Mouse (Mus musculus): ENCODE results near the gene Sec22b. TPM values are rescaled to one million over a fixed set of nuclear protein-coding genes. Genes with fewer than 3 reads are reported as not detected.

The Sec22b gene
- polyA plus RNA-seq, 1 experiment from 2014 or later = 139 TPM

- no peak for DNase-seq (ENCODE audit: low spot score)
- 84% methylated on average over 4 of the region's 4 CpGs for WGBS
- H3K4me3 ChIP-seq = no peak overlapping the region
- H3K27ac ChIP-seq = no peak overlapping the region
- H3K27me3 ChIP-seq (ENCODE audit: low read depth, poor library complexity, severe bottlenecking) = no peaks in the 10 kb centered on the region
- no peaks in the 10 kb centered on the region for H3K9me3 ChIP-seq (replicated peaks)
- peaks cover 21% of the 10 kb centered on the region for H3K36me3 ChIP-seq
- H3K4me1 ChIP-seq = peaks cover 30% of the 10 kb centered on the region
Observed at GRCm38 (mm10) chr3:97927322-97927721, 26.3 kb downstream of the Sec22b start.

DNA sequence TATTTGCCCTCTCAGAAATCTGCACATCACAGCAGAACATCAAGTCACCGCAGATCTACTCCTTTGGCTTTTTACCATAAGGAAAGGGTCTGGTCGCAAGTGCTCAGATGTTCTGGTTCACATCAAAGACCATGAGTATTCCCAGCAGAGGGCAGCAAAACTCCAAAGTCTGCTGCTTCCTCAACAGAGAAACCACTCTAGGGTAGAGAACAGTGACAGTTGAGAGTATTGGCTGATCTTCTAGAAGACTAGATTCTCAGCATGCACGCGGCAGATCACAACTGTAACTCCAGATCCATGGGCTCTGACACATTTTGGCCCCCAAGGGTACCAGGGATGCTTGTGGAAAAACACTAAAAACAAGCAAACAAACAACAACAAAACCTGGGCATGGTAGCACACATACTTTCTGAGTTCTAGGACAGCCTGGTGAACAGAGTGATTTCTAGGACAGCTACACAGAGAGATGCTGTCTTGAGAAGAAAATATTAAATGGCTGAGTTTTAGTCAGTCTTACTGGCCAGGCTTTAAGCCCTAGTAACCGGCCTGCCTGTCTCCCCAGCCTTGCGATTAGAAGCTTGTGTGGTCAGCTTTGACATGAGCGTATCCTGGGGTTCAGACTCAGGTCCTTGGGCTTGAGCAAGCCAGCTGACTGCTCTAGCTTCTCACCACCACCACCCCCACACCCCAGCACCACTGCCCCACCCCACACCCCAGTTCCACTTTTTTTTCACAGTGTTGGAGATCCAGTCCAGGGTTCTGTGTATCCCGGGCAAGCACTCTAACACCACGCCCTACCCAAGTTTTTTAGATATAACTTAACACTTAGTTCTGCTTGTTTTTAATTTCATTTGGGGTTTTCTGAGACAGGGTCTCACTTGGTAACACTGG lies 28.2 kb downstream of the Sec22b start:
- Histone ChIP-seq H3K4me3 (no peak overlapping the region), H3K27ac (peak overlapping the region; percentile 4; the same call in 1 of the 2 replicates), H3K27me3 (ENCODE audit: low read depth, poor library complexity, severe bottlenecking) (no peaks in the 10 kb centered on the region), H3K36me3 (peaks cover 2% of the 10 kb centered on the region; the same call in 1 of the 2 replicates), H3K4me1 (peaks cover 45% of the 10 kb centered on the region), H3K9me3 (replicated peaks) (no peaks in the 10 kb centered on the region)
- peak; percentile 82 for DNase-seq (ENCODE audit: low spot score)
- 60% methylated on average over 9 of the region's 9 CpGs for WGBS

DNA sequence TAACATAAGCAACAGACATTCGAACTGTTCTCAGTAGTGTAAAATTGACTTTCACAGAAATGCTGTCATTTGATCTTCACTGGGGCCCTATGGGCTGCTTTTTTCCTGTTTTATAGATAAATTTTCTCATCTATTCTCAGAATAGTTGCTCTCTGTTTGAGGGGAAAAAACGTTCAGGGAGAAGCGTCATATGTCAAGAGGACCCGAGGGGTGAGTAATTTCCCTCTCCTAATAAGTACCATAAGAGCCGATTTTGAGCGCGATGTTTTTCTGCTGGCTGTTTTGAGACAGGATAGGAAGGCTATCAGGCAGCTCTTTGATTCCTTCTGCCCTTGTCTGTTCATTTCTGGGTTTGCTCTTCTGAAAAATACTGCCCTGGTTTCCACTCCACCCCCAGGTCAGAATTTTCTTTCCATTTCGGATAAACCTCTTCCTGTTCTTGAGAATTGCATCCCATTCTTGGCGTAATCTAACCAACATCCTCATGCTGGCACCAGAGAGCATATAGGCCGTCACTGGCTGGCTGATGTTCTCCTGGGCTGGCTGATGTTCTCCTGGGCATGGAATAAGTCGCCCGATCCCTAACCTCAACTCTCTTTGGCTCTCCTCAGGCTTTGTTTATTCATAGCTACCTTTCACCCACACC lies 29.3 kb downstream of the Sec22b start:
- Histone ChIP-seq H3K4me1 (peaks cover 51% of the 10 kb centered on the region), H3K9me3 (replicated peaks) (no peaks in the 10 kb centered on the region), H3K27me3 (ENCODE audit: low read depth, poor library complexity, severe bottlenecking) (no peaks in the 10 kb centered on the region), H3K4me3 (no peak overlapping the region), H3K27ac (no peak overlapping the region), H3K36me3 (no peaks in the 10 kb centered on the region)
- WGBS = 47% methylated on average over 12 of the region's 12 CpGs
- DNase-seq (ENCODE audit: low spot score) = no peak

DNA sequence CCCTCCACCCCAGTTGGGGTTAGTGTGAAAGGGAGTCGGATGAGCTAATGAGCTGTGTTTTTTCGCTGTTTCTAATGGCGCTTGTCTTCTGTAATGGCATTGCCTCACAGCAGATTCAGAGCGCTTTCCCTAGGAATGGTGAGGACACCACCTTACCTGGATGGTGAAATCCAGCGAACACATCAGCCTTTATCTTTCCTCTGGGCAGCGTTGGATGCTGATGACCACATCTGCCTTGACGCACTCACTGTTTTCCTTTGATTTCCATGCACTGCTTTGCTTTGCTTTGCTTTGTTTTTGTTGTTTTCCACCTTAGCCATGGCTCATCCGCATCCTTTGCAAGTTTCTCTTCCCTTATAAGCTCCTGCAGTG lies 29.8 kb downstream of the Sec22b start:
- no peak overlapping the region for H3K27ac ChIP-seq
- 77% methylated on average over 8 of the region's 8 CpGs for WGBS
- peaks cover 54% of the 10 kb centered on the region for H3K4me1 ChIP-seq

GRCm38 (mm10) chr3:97931310-97931885 lies 30.4 kb downstream of the Sec22b start:
- no peak overlapping the region for H3K27ac ChIP-seq
- no peaks in the 10 kb centered on the region for H3K9me3 ChIP-seq (replicated peaks)
- H3K27me3 ChIP-seq (ENCODE audit: low read depth, poor library complexity, severe bottlenecking) = no peaks in the 10 kb centered on the region; the same call in 1 of the 2 replicates
- 58% methylated on average over 7 of the region's 7 CpGs for WGBS
- H3K36me3 ChIP-seq = no peaks in the 10 kb centered on the region
- H3K4me3 ChIP-seq = no peak overlapping the region
- peaks cover 54% of the 10 kb centered on the region for H3K4me1 ChIP-seq
- DNase-seq (ENCODE audit: low spot score) = no peak

More for the DNA sequence above, 29.8 kb downstream of the Sec22b start:
- no peaks in the 10 kb centered on the region for H3K36me3 ChIP-seq
- H3K27me3 ChIP-seq (ENCODE audit: low read depth, poor library complexity, severe bottlenecking) = no peaks in the 10 kb centered on the region; the same call in 1 of the 2 replicates
- DNase-seq (ENCODE audit: low spot score) = no peak
- no peaks in the 10 kb centered on the region for H3K9me3 ChIP-seq (replicated peaks)
- H3K4me3 ChIP-seq = no peak overlapping the region

- no peaks in the 10 kb centered on the region; the same call in 1 of the 2 replicates for H3K27me3 ChIP-seq (ENCODE audit: low read depth, poor library complexity, severe bottlenecking)
- H3K36me3 ChIP-seq = no peaks in the 10 kb centered on the region
- H3K4me3 ChIP-seq = peak overlapping the region; percentile 28
- no peaks in the 10 kb centered on the region for H3K9me3 ChIP-seq (replicated peaks)
- H3K27ac ChIP-seq = peak overlapping the region; percentile 73
- peaks cover 60% of the 10 kb centered on the region for H3K4me1 ChIP-seq
- DNase-seq (ENCODE audit: low spot score) = peak; percentile 53
- 12% methylated on average over 10 of the region's 10 CpGs for WGBS
Observed at GRCm38 (mm10) chr3:97932131-97932530, 31.1 kb downstream of the Sec22b start.

- WGBS = 43% methylated on average over 11 of the region's 11 CpGs
- no peaks in the 10 kb centered on the region; the same call in 1 of the 2 replicates for H3K27me3 ChIP-seq (ENCODE audit: low read depth, poor library complexity, severe bottlenecking)
- DNase-seq (ENCODE audit: low spot score) = no peak
- peak overlapping the region; percentile 73; the same call in 1 of the 2 replicates for H3K27ac ChIP-seq
- peaks cover 67% of the 10 kb centered on the region for H3K4me1 ChIP-seq
- H3K4me3 ChIP-seq = peak overlapping the region; percentile 28; the same call in 1 of the 2 replicates
- H3K36me3 ChIP-seq = no peaks in the 10 kb centered on the region
- no peaks in the 10 kb centered on the region for H3K9me3 ChIP-seq (replicated peaks)
Observed at GRCm38 (mm10) chr3:97932771-97933170, 31.8 kb downstream of the Sec22b start.

- H3K4me3 ChIP-seq = no peak overlapping the region
- peak overlapping the region; percentile 73; the same call in 1 of the 2 replicates for H3K27ac ChIP-seq
- 9% methylated on average over 6 of the region's 6 CpGs for WGBS
- no peaks in the 10 kb centered on the region; the same call in 1 of the 2 replicates for H3K27me3 ChIP-seq (ENCODE audit: low read depth, poor library complexity, severe bottlenecking)
- no peaks in the 10 kb centered on the region for H3K36me3 ChIP-seq
- no peaks in the 10 kb centered on the region for H3K9me3 ChIP-seq (replicated peaks)
- DNase-seq (ENCODE audit: low spot score) = no peak
- peaks cover 71% of the 10 kb centered on the region for H3K4me1 ChIP-seq
Observed at GRCm38 (mm10) chr3:97933251-97933650, 32.3 kb downstream of the Sec22b start.

DNA sequence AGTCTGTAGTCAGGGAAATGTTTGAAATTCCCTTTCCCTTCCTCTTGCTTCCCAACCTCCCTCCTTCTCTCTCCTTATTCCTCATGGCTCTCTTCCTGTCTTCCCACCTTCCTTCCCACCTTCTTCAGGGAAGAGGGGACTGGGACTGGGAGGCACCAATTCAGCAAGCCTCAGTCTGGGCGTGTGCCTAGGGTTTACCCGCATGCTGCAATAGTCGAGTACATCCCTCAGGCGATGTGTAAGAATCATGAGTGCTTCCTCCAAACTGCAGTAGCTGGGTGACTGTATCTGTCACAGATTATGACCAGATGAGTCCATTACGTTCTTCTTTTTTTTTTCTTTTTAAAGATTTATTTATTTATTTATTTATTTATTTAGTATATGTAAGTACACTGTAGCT lies 32.8 kb downstream of the Sec22b start:
- 77% methylated on average over 5 of the region's 5 CpGs for WGBS
- no peaks in the 10 kb centered on the region for H3K9me3 ChIP-seq (replicated peaks)
- H3K4me1 ChIP-seq = peaks cover 73% of the 10 kb centered on the region
- no peaks in the 10 kb centered on the region for H3K36me3 ChIP-seq
- H3K4me3 ChIP-seq = no peak overlapping the region
- no peak overlapping the region for H3K27ac ChIP-seq
- no peak for DNase-seq (ENCODE audit: low spot score)
- H3K27me3 ChIP-seq (ENCODE audit: low read depth, poor library complexity, severe bottlenecking) = no peaks in the 10 kb centered on the region; the same call in 1 of the 2 replicates

DNA sequence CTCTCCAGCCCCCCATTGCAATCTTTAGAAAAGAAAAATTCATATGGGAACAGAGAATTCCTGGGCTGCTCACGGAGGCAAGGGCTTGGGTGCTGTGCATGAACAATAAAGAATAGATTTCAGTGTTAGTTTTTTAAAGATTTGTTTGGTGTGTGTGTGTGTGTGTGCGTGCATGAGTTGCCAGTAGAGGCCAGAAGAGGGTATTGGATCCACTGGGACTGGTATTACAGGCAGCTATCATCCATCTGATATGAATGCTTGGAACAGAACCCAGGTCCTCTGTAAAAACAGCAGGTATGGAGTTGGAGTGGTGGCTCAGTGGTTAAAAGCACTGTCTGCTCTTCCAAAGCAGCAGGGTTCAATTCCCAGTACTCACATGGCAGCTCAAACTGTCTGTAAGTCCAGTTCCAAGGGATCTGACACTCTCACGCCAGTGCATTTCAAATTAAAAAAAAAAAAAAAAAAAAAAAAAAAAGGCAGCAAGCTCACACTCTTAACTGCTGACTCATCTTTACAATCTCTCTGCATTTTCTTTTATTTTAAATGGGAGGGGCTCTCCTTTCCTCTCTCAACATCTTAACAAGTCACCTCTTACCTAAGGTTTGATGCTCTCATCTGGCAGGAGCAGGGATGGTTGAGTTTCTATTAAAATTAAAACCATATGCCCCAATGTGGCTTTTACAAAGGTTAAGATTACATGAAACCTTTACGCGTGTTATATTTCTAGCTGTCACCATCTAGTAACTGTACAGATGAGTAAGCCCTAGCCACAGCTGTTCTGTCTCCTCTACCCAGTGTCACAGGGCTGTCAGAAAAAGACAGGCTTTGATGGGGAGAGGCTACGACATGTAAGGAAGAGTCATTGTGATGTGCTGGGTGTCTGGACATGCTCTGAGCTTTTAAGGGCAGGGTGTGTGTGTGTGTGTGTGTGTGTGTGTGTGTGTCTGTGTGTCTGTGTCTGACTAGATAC lies 33.6 kb downstream of the Sec22b start:
- peaks cover 78% of the 10 kb centered on the region for H3K4me1 ChIP-seq
- WGBS = 68% methylated on average over 6 of the region's 6 CpGs
- H3K36me3 ChIP-seq = no peaks in the 10 kb centered on the region
- no peak for DNase-seq (ENCODE audit: low spot score)
- no peaks in the 10 kb centered on the region; the same call in 1 of the 2 replicates for H3K27me3 ChIP-seq (ENCODE audit: low read depth, poor library complexity, severe bottlenecking)
- no peak overlapping the region for H3K4me3 ChIP-seq
- no peak overlapping the region for H3K27ac ChIP-seq
- H3K9me3 ChIP-seq (replicated peaks) = no peaks in the 10 kb centered on the region

DNA sequence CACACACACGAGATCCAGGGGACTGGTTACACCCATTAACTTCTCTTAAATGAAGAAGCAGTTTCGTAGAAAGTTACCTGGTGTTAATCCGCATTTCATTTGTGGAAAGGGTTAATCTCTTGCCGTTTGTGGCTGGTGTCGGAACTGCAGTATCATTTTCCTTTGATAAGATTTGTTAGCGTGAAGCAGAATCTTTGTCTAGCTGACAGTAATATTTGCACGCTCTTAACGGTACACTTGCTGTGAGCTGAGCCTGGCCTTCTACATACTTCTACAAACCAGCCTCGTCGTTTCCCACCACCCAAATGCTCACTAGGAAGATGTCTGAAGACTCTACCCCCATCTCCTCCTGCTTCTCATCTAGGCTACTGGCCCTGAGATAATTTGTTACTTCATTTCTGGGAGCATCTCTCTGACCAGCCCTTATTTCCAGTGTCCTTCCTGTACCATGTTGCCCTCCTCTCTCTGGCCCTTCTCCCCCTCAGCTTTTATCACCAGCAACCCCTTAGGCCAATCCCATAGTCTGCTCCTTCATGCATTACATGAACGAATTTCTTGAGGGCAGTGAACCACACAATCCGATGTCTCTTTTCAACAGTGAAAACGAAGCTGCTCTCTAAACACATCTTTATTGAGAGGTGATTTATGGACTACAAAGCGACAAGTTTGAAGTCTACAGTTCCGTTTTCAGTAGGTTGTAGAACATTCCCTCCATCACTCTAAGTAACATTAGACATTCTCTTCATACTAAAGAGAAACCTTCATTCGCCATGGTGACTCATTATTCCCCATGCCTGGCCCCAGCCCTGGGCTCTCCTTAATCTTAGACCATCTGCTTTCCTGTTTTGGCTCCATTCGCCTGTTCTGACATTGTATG lies 36.3 kb downstream of the Sec22b start:
- Histone ChIP-seq H3K27me3 (ENCODE audit: low read depth, poor library complexity, severe bottlenecking) (no peaks in the 10 kb centered on the region; the same call in 1 of the 2 replicates), H3K9me3 (replicated peaks) (no peaks in the 10 kb centered on the region), H3K27ac (0 out of 2 replicates have a peak overlapping the region, but pooled peaks have one; percentile 14), H3K4me3 (no peak overlapping the region), H3K36me3 (no peaks in the 10 kb centered on the region), H3K4me1 (peaks cover 78% of the 10 kb centered on the region)
- DNase-seq (ENCODE audit: low spot score) = no peak
- 64% methylated on average over 17 of the region's 17 CpGs for WGBS

All from limb, embryonic 10.5 days (tissue).